Mouse (Mus musculus) adrenal gland, adult (tissue): ENCODE data around the gene Serpina3b.

Experiments used
- DNase-seq, 2 experiments: peaks; one replicate each; pipeline ENCODE4 v3.0.0; 2022 to 2023; ENCODE audit warnings: low spot score in 1 of 2; ENCODE audit not compliant: inconsistent age in 2 of 2

Gene Serpina3b

GRCm38 (mm10) chr12:104174747-104175146 lies 47.0 kb downstream of the Serpina3b start:
- peak; percentile 37 to 83 for DNase-seq

DNA sequence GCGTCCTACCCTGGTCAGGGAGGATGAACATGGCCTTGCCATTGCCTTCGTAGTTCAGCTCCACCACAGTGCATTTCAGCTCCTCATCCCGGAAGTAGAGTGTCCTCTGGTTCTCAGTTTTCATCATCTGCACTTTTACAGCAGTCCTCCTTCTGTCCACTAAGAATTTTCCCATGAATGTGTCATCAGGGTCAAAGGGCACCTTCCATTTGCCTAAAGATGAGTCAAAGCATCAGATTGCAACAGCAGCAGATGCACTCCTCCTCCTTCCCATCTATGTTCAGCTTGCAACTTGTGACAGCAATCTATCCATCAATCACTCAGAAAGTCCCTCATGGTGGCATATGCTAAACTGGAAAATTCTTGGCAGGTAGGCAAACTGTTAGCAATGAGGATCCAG lies 47.8 kb downstream of the Serpina3b start:
- DNase-seq: peak in 1 of 2 experiments; percentile 71

- peak in 1 of 2 experiments; percentile 31 for DNase-seq
Measured at GRCm38 (mm10) chr12:104178577-104178976, 50.8 kb downstream of the Serpina3b start.

- no peak for DNase-seq
Measured at GRCm38 (mm10) chr12:104178987-104179386, 51.2 kb downstream of the Serpina3b start.

DNA sequence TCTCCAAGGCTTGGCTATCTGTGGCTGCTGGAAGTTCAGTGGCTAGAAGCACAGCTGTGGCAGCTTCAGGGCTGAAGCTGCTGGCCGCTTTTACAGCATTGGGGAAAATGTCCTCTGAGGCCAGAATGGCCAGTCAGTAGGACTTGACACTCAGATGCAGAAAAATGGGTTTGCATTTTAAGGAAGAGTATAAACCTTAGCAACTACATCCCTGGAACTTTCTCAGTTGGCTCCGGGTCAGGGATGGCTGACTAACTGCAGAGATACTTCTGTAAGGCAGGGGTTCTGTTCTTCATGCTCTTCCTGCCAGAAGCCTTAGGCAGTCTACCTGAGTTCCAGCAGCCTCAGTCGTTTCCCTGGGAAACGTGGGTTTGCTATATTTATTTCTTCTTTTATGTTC lies 57.2 kb downstream of the Serpina3b start:
- no peak for DNase-seq

DNA sequence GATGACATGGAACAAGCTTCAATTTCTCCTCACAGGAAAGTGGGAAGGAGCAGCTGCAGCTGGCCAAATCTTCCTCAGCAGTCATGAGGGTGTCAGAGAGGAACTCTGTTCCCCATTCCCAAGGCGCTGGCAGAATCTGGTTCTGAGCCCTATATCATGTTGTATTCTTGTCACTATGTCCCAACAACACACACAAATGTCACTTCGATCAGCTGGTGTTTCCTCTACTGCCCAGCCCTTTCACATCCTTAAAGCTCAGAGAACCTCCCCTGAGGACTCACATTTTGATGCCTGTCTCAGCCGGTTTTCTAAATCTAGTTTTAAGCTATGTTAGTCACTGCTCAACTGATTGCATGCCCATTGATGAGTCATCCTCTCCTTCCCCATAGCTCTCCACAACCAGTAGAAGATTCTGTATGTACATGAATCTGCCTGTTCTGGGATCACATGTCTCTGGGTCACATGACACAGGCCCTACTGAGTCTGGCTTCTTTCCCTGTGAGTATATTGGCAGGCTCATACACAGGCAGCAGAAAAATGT lies 58.3 kb downstream of the Serpina3b start:
- peak in 1 of 2 experiments; percentile 54 for DNase-seq
